Mouse (Mus musculus): Measurements from ENCODE around the gene Zbtb42.

The Zbtb42 gene

DNA sequence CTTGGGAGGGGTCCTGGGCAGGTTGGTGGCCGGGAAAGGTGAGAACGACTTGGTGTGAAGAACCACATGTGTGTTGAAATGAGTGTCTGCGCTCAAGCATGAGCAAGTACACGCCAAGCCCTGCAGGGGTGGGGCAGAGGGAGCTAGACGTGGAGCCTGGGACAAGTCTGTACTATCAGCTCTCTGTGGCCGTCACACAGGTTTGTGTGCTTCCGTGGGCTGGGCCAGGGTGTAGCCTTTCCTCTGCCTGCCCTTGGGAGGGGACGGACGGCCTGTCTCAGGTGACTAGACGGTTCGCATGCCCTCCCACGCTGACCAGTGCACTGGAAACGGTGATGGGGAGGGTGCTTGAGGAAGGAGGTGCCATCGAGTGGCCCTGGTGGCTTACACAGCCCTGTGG, 52.2 kb downstream of the Zbtb42 start:
- no peak for DNase-seq (ENCODE audit: low spot score in 2 of 2)

All from spleen, postnatal 4 days (tissue).